ENCODE assay signal across 13 mouse cellular contexts in the genomic region with DNA sequence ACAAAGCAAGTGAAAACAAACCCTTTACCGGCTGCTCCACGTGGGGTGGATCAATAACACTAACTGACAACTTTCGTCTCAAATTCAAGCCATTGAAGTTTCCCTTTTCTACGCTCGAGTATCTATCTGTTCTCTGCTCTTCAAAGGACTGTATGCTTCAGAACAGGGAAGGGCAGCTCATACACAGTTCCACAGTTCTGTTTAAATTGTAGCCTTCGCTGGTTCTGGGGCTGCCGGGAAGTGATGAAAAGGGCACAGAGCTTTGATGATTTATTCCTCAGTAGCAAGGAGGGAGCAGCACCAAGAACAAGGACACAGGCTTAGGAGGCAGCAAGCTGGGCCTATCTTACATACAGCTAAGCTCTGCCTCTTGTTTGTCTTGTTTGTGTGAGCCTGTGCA.
"Had no signal": no experiment of that assay in that cellular context is flagged by ENCODE, and none has a peak within 500 bp of the region (broad histone marks: within the 10 kb centered on the region; RNA-seq: fewer than 3 reads in every experiment).

No protein-coding gene starts in this region.

- DNase-seq: kidney, postnatal 10 days; kidney, postnatal 4 days; left cerebral cortex, postnatal 4 days; lung, adult 18-20 months; lung, postnatal 4 days; right cerebral cortex, postnatal 14 days; thymus, postnatal 36 days had no signal

- H3K27ac ChIP-seq: layer of hippocampus, adult 2 months; limb, embryonic 13.5 days; liver, embryonic 14.5 days; midbrain, embryonic 12.5 days; stomach, embryonic 15.5 days had no signal

- H3K9ac ChIP-seq: limb, embryonic 13.5 days; liver, embryonic 14.5 days; midbrain, embryonic 12.5 days; stomach, embryonic 15.5 days had no signal

- H3K4me2 ChIP-seq: limb, embryonic 13.5 days; midbrain, embryonic 12.5 days; stomach, embryonic 15.5 days had no signal

- ATAC-seq: lung, postnatal 0 days had no signal

- H3K9me3 ChIP-seq: limb, embryonic 13.5 days; midbrain, embryonic 12.5 days; stomach, embryonic 15.5 days had no signal

- H3K4me1 ChIP-seq: limb, embryonic 13.5 days; midbrain, embryonic 12.5 days; stomach, embryonic 15.5 days had no signal

- H3K4me3 ChIP-seq: layer of hippocampus, adult 2 months; limb, embryonic 13.5 days; midbrain, embryonic 12.5 days; stomach, embryonic 15.5 days had no signal

- H3K36me3 ChIP-seq: limb, embryonic 13.5 days; midbrain, embryonic 12.5 days; stomach, embryonic 15.5 days had no signal

- H3K27me3 ChIP-seq: limb, embryonic 13.5 days; midbrain, embryonic 12.5 days; stomach, embryonic 15.5 days had no signal
